Mouse (Mus musculus) olfactory bulb, adult 2 months (tissue): Measurements from ENCODE around the gene Tmod2.

Experiments used
- CTCF ChIP-seq: fragments of 200-500 bp; IDR thresholded peaks from 2 replicates; pipeline ENCODE4 v1.5.1; 2012; ENCODE audit warnings: low read depth, mild to moderate bottlenecking, low read length, moderate library complexity; ENCODE audit not compliant: insufficient read depth
- POLR2A ChIP-seq: fragments of 200-500 bp; IDR thresholded peaks from 2 replicates; pipeline ENCODE4 v1.6.1; 2012; ENCODE audit warnings: mild to moderate bottlenecking, low read depth, low read length, moderate library complexity; ENCODE audit not compliant: insufficient read depth

GRCm38 (mm10) chr9:75633603-75634002 is 22.5 kb upstream of the Tmod2 start:
- TF ChIP-seq CTCF (no peak), POLR2A (no peak)
